Mouse (Mus musculus) heart, postnatal 0 days (tissue): ENCODE data around the gene Mb.

Source experiments
- CTCF ChIP-seq: IDR thresholded peaks from 2 replicates; pipeline ENCODE4 v1.5.1; 2016; ENCODE audit warnings: antibody characterized with exemption, control low read depth, low read depth
- EP300 ChIP-seq: IDR thresholded peaks from 2 replicates; pipeline ENCODE4 v1.6.1; 2016; ENCODE audit warnings: antibody characterized with exemption, low read depth

DNA sequence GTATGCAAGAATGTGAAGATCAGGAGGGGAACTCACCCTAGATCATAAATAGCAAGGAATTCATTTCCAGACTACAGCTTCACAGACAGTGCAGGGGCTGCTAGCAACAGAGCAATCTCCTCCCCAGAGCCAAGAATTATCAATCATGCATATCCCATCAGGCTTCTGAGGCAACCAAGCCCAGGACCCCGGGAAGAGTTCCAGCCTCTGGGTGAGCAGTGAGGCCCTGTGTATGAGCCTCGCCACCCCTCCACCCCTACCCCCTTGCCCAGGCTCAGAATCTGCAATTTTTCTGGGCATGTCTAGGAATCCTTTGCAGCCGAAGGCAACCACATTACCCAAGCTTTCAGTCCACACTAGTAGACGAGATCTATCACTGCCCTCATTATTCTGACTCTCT, 28.6 kb downstream of the Mb start:
- TF ChIP-seq CTCF: no peak
- no peak for TF ChIP-seq EP300
